Mouse (Mus musculus): ENCODE measurements around the gene Olfr1477.
"Not testable (repeated sequence)": the region's sequence is repeated elsewhere in the genome, so short reads cannot be mapped to it uniquely, and the experiment has no call there.

Gene Olfr1477

DNA sequence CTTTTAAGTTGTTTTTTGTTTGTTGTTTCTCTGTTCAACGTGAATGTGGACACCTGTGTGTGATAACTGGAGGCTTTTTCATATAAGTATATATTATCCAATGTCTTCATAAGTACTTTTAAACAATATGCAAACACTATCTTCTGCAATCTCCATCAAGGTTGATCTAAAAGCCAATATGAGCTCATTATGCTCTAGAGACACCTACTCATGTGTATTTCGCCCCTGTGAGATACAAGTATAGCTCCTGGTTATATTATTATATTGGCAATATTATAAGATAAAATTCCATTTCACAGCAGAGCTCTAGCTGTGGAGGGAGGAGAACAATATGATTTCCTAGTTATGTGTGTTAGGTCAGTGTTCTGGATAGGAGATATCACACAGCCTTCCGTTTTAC, at the start of gene Olfr1477:
Olfr1477 (plus strand) TSS at position 301 of the 400 bp plus-strand sequence.
- DNase-seq (ENCODE audit: low read depth, low spot score) = no peak

- DNase-seq (ENCODE audit: low read depth, low spot score) = no peak
Measured at GRCm38 (mm10) chr19:13455986-13456385, 44.4 kb upstream of the Olfr1477 start, which contains the start of gene Olfr1472. TSS of gene Olfr1472 (minus strand) at chr19:13456086.

DNA sequence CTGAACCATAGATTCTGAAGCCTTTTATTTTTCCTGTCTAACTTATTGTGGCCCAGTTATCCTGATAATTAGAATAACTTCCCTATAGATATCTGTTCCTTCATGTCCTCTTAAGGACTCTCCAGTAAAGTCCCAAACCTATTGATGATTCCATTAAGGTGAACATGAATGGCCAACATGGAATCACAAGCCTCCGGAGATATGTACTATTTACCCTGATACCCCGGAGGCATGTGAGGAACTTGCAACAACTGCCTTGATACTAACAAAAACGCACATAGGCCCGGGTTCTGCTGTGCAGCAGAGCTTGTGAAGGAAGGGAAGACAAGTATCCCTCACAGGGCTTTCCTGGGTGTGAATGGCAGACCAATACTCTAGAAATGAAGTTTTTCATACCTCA, 31.1 kb upstream of the Olfr1477 start, which contains the start of gene Olfr1474:
Olfr1474 (plus strand) TSS at position 301 of the 400 bp plus-strand sequence.
- DNase-seq (ENCODE audit: low read depth, low spot score) = not testable (repeated sequence)

- DNase-seq (ENCODE audit: low read depth, low spot score) = no peak
Measured at GRCm38 (mm10) chr19:13480096-13480495, 20.2 kb upstream of the Olfr1477 start, which contains the start of gene Olfr1475. TSS of gene Olfr1475 (minus strand) at chr19:13480196.

DNA sequence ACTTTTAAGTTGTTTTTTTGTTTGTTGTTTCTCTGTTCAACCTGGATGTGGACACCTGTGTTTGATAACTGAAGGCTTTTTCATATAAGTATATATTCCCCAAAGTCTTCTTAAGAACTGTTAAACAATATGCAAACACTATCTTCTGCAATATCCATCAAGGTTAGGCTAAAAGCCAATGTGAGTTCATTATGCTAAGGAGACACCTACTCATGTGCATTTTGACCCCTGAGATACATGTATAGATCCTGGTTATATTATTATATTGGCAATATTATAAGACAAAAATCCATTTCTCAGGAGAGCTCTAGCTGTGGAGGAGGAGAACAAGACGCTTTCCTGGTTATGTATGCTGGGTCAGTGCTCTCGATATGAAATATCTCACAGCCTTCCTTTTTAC, 27.3 kb downstream of the Olfr1477 start, which contains the start of gene Olfr1480:
Olfr1480 (plus strand) TSS at position 301 of the 400 bp plus-strand sequence.
- DNase-seq (ENCODE audit: low read depth, low spot score) = no peak

Data from c-Kit-negative CD71-positive TER-119-positive erythroid progenitor cells, embryonic 14.5 days (primary cell).